Mouse (Mus musculus) liver (tissue): Measurements from ENCODE around the gene Trim14.
A peak's percentile ranks its signal among the peaks of the same experiment; 100 is the strongest.

ENCODE experiments used
- DNase-seq: peaks from one replicate; pipeline ENCODE4 v3.0.0-alpha.2; 2020; ENCODE audit warnings: mixed read lengths

Trim14 gene

GRCm38 (mm10) chr4:46475101-46475500 lies 60.8 kb downstream of the Trim14 start:
- no peak for DNase-seq

GRCm38 (mm10) chr4:46465740-46466139 lies 70.2 kb downstream of the Trim14 start:
- DNase-seq, result no peak

GRCm38 (mm10) chr4:46463130-46463830 lies 72.7 kb downstream of the Trim14 start:
- peak; percentile 73 for DNase-seq

- DNase-seq, result no peak
Measured at GRCm38 (mm10) chr4:46458411-46458810, 77.5 kb downstream of the Trim14 start.

GRCm38 (mm10) chr4:46457186-46457585 lies 78.8 kb downstream of the Trim14 start:
- no peak for DNase-seq

GRCm38 (mm10) chr4:46456762-46457161 lies 79.2 kb downstream of the Trim14 start:
- DNase-seq, result no peak

GRCm38 (mm10) chr4:46454097-46454864 lies 81.7 kb downstream of the Trim14 start:
- DNase-seq, result peak; percentile 62

- no peak for DNase-seq
Measured at GRCm38 (mm10) chr4:46452855-46453719, 82.9 kb downstream of the Trim14 start.

- peak; percentile 88 for DNase-seq
Measured at GRCm38 (mm10) chr4:46452481-46452850, 83.5 kb downstream of the Trim14 start.

GRCm38 (mm10) chr4:46451758-46452480 lies 84.0 kb downstream of the Trim14 start:
- peak; percentile 77 for DNase-seq

- DNase-seq, result peak; percentile 72
Measured at GRCm38 (mm10) chr4:46451240-46451757, 84.6 kb downstream of the Trim14 start.

GRCm38 (mm10) chr4:46450519-46451131 lies 85.3 kb downstream of the Trim14 start, which contains the start of gene Anp32b:
Anp32b (plus strand) TSS chr4:46450902.
- peak; percentile 95 for DNase-seq

GRCm38 (mm10) chr4:46450020-46450518 lies 85.9 kb downstream of the Trim14 start:
- no peak for DNase-seq

GRCm38 (mm10) chr4:46448886-46449285 lies 87.1 kb downstream of the Trim14 start:
- peak; percentile 64 for DNase-seq

- DNase-seq, result no peak
Measured at GRCm38 (mm10) chr4:46447461-46447860, 88.5 kb downstream of the Trim14 start.

- DNase-seq, result no peak
Measured at GRCm38 (mm10) chr4:46445237-46445945, 90.5 kb downstream of the Trim14 start.
